Mouse (Mus musculus) c-Kit-negative CD71-positive TER-119-positive erythroid progenitor cells, embryonic 14.5 days (primary cell): Measurements from ENCODE around the gene Dtnb.
"Not testable (repeated sequence)": the region's sequence is repeated elsewhere in the genome, so short reads cannot be mapped to it uniquely, and the experiment has no call there.

Experiments
- DNase-seq: peaks from one replicate; pipeline ENCODE4 v3.0.0-alpha.2; 2013; ENCODE audit warnings: low read depth, low spot score

Dtnb gene

GRCm38 (mm10) chr12:3660985-3661635, 88.9 kb downstream of the Dtnb start:
- no peak for DNase-seq

GRCm38 (mm10) chr12:3662660-3663059, 90.5 kb downstream of the Dtnb start:
- no peak for DNase-seq

GRCm38 (mm10) chr12:3663386-3663785, 91.2 kb downstream of the Dtnb start:
- no peak for DNase-seq

GRCm38 (mm10) chr12:3669971-3670381, 97.8 kb downstream of the Dtnb start:
- no peak for DNase-seq

GRCm38 (mm10) chr12:3671117-3671516, 98.9 kb downstream of the Dtnb start:
- no peak for DNase-seq

GRCm38 (mm10) chr12:3672786-3673185, 100.6 kb downstream of the Dtnb start:
- DNase-seq: no peak

- no peak for DNase-seq
Measured at GRCm38 (mm10) chr12:3673886-3674285, 101.7 kb downstream of the Dtnb start.

GRCm38 (mm10) chr12:3674913-3675312, 102.7 kb downstream of the Dtnb start:
- DNase-seq: no peak

- no peak for DNase-seq
Measured at GRCm38 (mm10) chr12:3680721-3681120, 108.5 kb downstream of the Dtnb start.

- no peak for DNase-seq
Measured at GRCm38 (mm10) chr12:3683041-3683440, 110.9 kb downstream of the Dtnb start.

GRCm38 (mm10) chr12:3686419-3686940, 114.3 kb downstream of the Dtnb start:
- DNase-seq: no peak

GRCm38 (mm10) chr12:3690926-3691529, 118.8 kb downstream of the Dtnb start:
- DNase-seq: not testable (repeated sequence)

GRCm38 (mm10) chr12:3692795-3693392, 120.7 kb downstream of the Dtnb start:
- DNase-seq: no peak

- no peak for DNase-seq
Measured at GRCm38 (mm10) chr12:3695741-3696501, 123.7 kb downstream of the Dtnb start.

- no peak for DNase-seq
Measured at GRCm38 (mm10) chr12:3700503-3700902, 128.3 kb downstream of the Dtnb start.

- no peak for DNase-seq
Measured at GRCm38 (mm10) chr12:3702903-3703302, 130.7 kb downstream of the Dtnb start.

GRCm38 (mm10) chr12:3719151-3719721, 147.1 kb downstream of the Dtnb start:
- no peak for DNase-seq

- DNase-seq: no peak
Measured at GRCm38 (mm10) chr12:3720527-3720926, 148.3 kb downstream of the Dtnb start.

GRCm38 (mm10) chr12:3723762-3724161, 151.6 kb downstream of the Dtnb start:
- DNase-seq: no peak

- DNase-seq: no peak
Measured at GRCm38 (mm10) chr12:3724822-3725370, 152.7 kb downstream of the Dtnb start.

GRCm38 (mm10) chr12:3729521-3730075, 157.4 kb downstream of the Dtnb start:
- DNase-seq: no peak
